ENCODE assay signal across 26 mouse cellular contexts in genomic region chr10:13280298-13280853, GRCm38 (mm10).
A peak's percentile ranks its signal among the peaks of the same experiment; 100 is the strongest.
DNase-seq lines count a peak whose midpoint lies in the region; ATAC-seq lines count a peak whose summit lies in the region.
"Had no signal": no experiment of that assay in that cellular context is flagged by ENCODE, and none has a peak within 500 bp of the region (broad histone marks: within the 10 kb centered on the region; RNA-seq: fewer than 3 reads in every experiment).

No protein-coding gene starts in this region.

- DNase-seq in heart, embryonic 10.5 days (ENCODE audit: low spot score) = no peak
- DNase-seq in heart, adult 18-20 months = no peak
- DNase-seq in heart, postnatal 4 days = no peak
- no peak for DNase-seq in heart, adult 11 months
- DNase-seq in yolk sac, embryonic 10.5 days (ENCODE audit: low spot score) = peak; percentile 53
- DNase-seq: adrenal gland, adult 2 months; adrenal gland, postnatal 14 days; B cell, adult 2 months; cerebellum, adult 11 months; cerebellum, adult 2 months; cerebellum, adult 9-11 months; cerebellum, postnatal 25 days; embryo, embryonic 11 days; gastrocnemius, postnatal 10 days; gastrocnemius, postnatal 36 days; kidney, adult 2 months had no signal

- peaks cover 44% of the 10 kb centered on the region for H3K4me1 ChIP-seq in heart, embryonic 10.5 days
- peaks cover 68% of the 10 kb centered on the region for H3K4me1 ChIP-seq in heart, embryonic 13.5 days
- peaks cover 32% of the 10 kb centered on the region for H3K4me1 ChIP-seq in heart, embryonic 16.5 days (ENCODE audit: control insufficient read depth, insufficient read depth, low read length)
- H3K4me1 ChIP-seq: forebrain, embryonic 10.5 days; hindbrain, embryonic 12.5 days; hindbrain, embryonic 15.5 days had no signal

- H3K9me3 ChIP-seq in heart, embryonic 10.5 days = no peaks in the 10 kb centered on the region
- no peaks in the 10 kb centered on the region for H3K9me3 ChIP-seq in heart, embryonic 13.5 days
- H3K9me3 ChIP-seq in heart, embryonic 16.5 days (replicated peaks; ENCODE audit: control insufficient read depth, low read length) = no peaks in the 10 kb centered on the region
- H3K9me3 ChIP-seq: forebrain, embryonic 10.5 days; forebrain, embryonic 13.5 days; G1E; hindbrain, embryonic 12.5 days; hindbrain, embryonic 15.5 days had no signal

- no peak overlapping the region for H3K9ac ChIP-seq in heart, embryonic 13.5 days
- no peak overlapping the region for H3K9ac ChIP-seq in heart, embryonic 16.5 days (ENCODE audit: low read length)
- H3K9ac ChIP-seq: forebrain, embryonic 13.5 days; hindbrain, embryonic 12.5 days; hindbrain, embryonic 15.5 days had no signal

- H3K27me3 ChIP-seq in heart, embryonic 10.5 days (ENCODE audit: insufficient read depth, poor library complexity, severe bottlenecking) = no peaks in the 10 kb centered on the region
- H3K27me3 ChIP-seq in heart, embryonic 13.5 days (replicated peaks) = no peaks in the 10 kb centered on the region
- H3K27me3 ChIP-seq in heart, embryonic 16.5 days (ENCODE audit: control insufficient read depth, insufficient read depth, low read length) = no peaks in the 10 kb centered on the region
- H3K27me3 ChIP-seq: CH12.LX; forebrain, embryonic 13.5 days; hindbrain, embryonic 12.5 days; hindbrain, embryonic 15.5 days had no signal

- no peak overlapping the region for H3K4me3 ChIP-seq in heart, embryonic 10.5 days
- H3K4me3 ChIP-seq in heart, embryonic 13.5 days = no peak overlapping the region
- no peak overlapping the region for H3K4me3 ChIP-seq in heart, embryonic 16.5 days (ENCODE audit: low read length)
- H3K4me3 ChIP-seq: forebrain, embryonic 10.5 days; forebrain, embryonic 13.5 days; hindbrain, embryonic 12.5 days; hindbrain, embryonic 15.5 days had no signal

- 35% methylated on average over 6 of the region's 6 CpGs for WGBS in heart, embryonic 10.5 days
- WGBS in heart, embryonic 13.5 days = 30% methylated on average over 6 of the region's 6 CpGs
- 35% methylated on average over 6 of the region's 6 CpGs for WGBS in heart, embryonic 16.5 days

- peak; percentile 48; the same call in 1 of the 2 replicates for ATAC-seq in heart, embryonic 13.5 days (ENCODE audit: extremely low read depth, insufficient number of reproducible peaks, low FRiP score, low TSS enrichment)
- ATAC-seq in heart, embryonic 16.5 days (replicated peaks; ENCODE audit: extremely low read depth, insufficient read depth, low FRiP score) = peak; percentile 70
- ATAC-seq: forebrain, embryonic 13.5 days; forebrain, embryonic 16.5 days; intestine, postnatal 0 days had no signal

- H3K4me2 ChIP-seq in heart, embryonic 13.5 days = no peak overlapping the region
- no peak overlapping the region; the same call in 1 of the 2 replicates for H3K4me2 ChIP-seq in heart, embryonic 16.5 days (ENCODE audit: low read depth, low read length)
- H3K4me2 ChIP-seq: forebrain, embryonic 13.5 days; hindbrain, embryonic 12.5 days; hindbrain, embryonic 15.5 days had no signal

- H3K27ac ChIP-seq in heart, embryonic 10.5 days = peak overlapping the region; percentile 69
- peak overlapping the region; percentile 89 for H3K27ac ChIP-seq in heart, embryonic 13.5 days (replicated peaks)
- H3K27ac ChIP-seq in heart, embryonic 16.5 days (ENCODE audit: low read length) = peak overlapping the region; percentile 80
- H3K27ac ChIP-seq: forebrain, embryonic 10.5 days; forebrain, embryonic 13.5 days; hindbrain, embryonic 12.5 days; hindbrain, embryonic 15.5 days had no signal

- H3K36me3 ChIP-seq in heart, embryonic 10.5 days = peaks cover 27% of the 10 kb centered on the region
- H3K36me3 ChIP-seq in heart, embryonic 13.5 days = peaks cover 34% of the 10 kb centered on the region
- H3K36me3 ChIP-seq in heart, embryonic 16.5 days (ENCODE audit: control insufficient read depth, insufficient read depth) = peaks cover 13% of the 10 kb centered on the region
- H3K36me3 ChIP-seq: G1E; hindbrain, embryonic 12.5 days; hindbrain, embryonic 15.5 days had no signal
